Mouse (Mus musculus) intestine, embryonic 14.5 days (tissue): ENCODE measurements around the gene Ldah. TPM values are rescaled to one million over a fixed set of nuclear protein-coding genes. Genes with fewer than 3 reads are reported as not detected.
A peak's percentile ranks its signal among the peaks of the same experiment; 100 is the strongest.

ENCODE experiments used
- ATAC-seq: fragments of 200-750 bp; cut with Nextera tagmentation; replicated peaks from 2 replicates; pipeline ENCODE4 v1.8.0; 2017; ENCODE audit warnings: low read depth, moderate number of reproducible peaks, moderate TSS enrichment, moderate library complexity; ENCODE audit not compliant: low FRiP score, low TSS enrichment
- DNase-seq: peaks from one replicate; pipeline ENCODE4 v3.0.0-alpha.2; 2018; ENCODE audit warnings: low spot score
- H3K27ac ChIP-seq: fragments of 300-500 bp; sonication (generic); 2 replicates; pipeline ENCODE4 v1.5.1; 2014; ENCODE audit warnings: low read depth, mild to moderate bottlenecking, control low read depth
- H3K27me3 ChIP-seq: fragments of 300-500 bp; sonication (generic); replicated peaks from 2 replicates; pipeline ENCODE4 v1.6.1; 2014; ENCODE audit warnings: low read length, control low read depth; ENCODE audit not compliant: control insufficient read depth, insufficient read depth
- H3K36me3 ChIP-seq: fragments of 300-500 bp; sonication (generic); 2 replicates; pipeline ENCODE4 v1.6.1; 2014; ENCODE audit warnings: low read length, control low read depth; ENCODE audit not compliant: control insufficient read depth, insufficient read depth
- H3K4me1 ChIP-seq: fragments of 300-500 bp; sonication (generic); replicated peaks from 2 replicates; pipeline ENCODE4 v1.6.1; 2014; ENCODE audit warnings: low read length, control low read depth, mixed read lengths; ENCODE audit not compliant: control insufficient read depth, insufficient read depth
- H3K4me2 ChIP-seq: fragments of 300-500 bp; sonication (generic); 2 replicates; pipeline ENCODE4 v1.6.1; 2014; ENCODE audit warnings: low read length
- H3K4me3 ChIP-seq: fragments of 300-500 bp; sonication (generic); 2 replicates; pipeline ENCODE4 v1.5.1; 2014; ENCODE audit warnings: low read depth, low read length, control low read depth, mixed read lengths
- H3K9ac ChIP-seq: fragments of 300-500 bp; sonication (generic); 2 replicates; pipeline ENCODE4 v1.6.1; 2014; ENCODE audit warnings: mild to moderate bottlenecking, low read length
- H3K9me3 ChIP-seq: fragments of 300-500 bp; sonication (generic); 2 replicates; pipeline ENCODE4 v1.6.1; 2016; ENCODE audit warnings: low read length, control low read depth; ENCODE audit not compliant: control insufficient read depth
- WGBS: fragments of 180-500 bp; shearing (Covaris S2); extraction: QIAGEN DNeasy Blood & Tissue Kit; methylation state at CpG from one replicate; pipeline ENCODE4 v1.1.7; 2014; 5-methylcytosine and 5-hydroxymethylcytosine counted together
- polyA plus RNA-seq: library from polyadenylated mRNA; unstranded; fragments of >200 nt; fragmentation: Nextera tagmentation; extraction: Ambion mirVana; gene quantifications from 2 replicates; pipeline ENCODE4 v1.2.1, GENCODE M21; 2014

The Ldah gene
- polyA plus RNA-seq, 1 experiment from 2014 or later = 51.2 TPM

- no peak for DNase-seq
- H3K9me3 ChIP-seq = no peaks in the 10 kb centered on the region
- no peak overlapping the region for H3K4me3 ChIP-seq
- no peak overlapping the region for H3K27ac ChIP-seq
- WGBS = 22% methylated on average over 10 of the region's 10 CpGs
- no peaks in the 10 kb centered on the region for H3K36me3 ChIP-seq
- H3K4me2 ChIP-seq = no peak overlapping the region
- no peak overlapping the region for H3K9ac ChIP-seq
- ATAC-seq = no peak
- peaks cover 97% of the 10 kb centered on the region for H3K27me3 ChIP-seq
- peaks cover 2% of the 10 kb centered on the region; the same call in 1 of the 2 replicates for H3K4me1 ChIP-seq
Observed at GRCm38 (mm10) chr12:8300111-8300480, 92.2 kb downstream of the Ldah start.

- peaks cover 97% of the 10 kb centered on the region for H3K27me3 ChIP-seq
- no peaks in the 10 kb centered on the region for H3K9me3 ChIP-seq
- DNase-seq (no peak), ATAC-seq (no peak)
- H3K27ac ChIP-seq = no peak overlapping the region
- no peaks in the 10 kb centered on the region for H3K36me3 ChIP-seq
- H3K4me2 ChIP-seq = no peak overlapping the region
- H3K4me3 ChIP-seq = no peak overlapping the region
- peaks cover 2% of the 10 kb centered on the region; the same call in 1 of the 2 replicates for H3K4me1 ChIP-seq
- 40% methylated on average over 5 of the region's 5 CpGs for WGBS
- H3K9ac ChIP-seq = no peak overlapping the region
Observed at GRCm38 (mm10) chr12:8300521-8300920, 92.6 kb downstream of the Ldah start.

GRCm38 (mm10) chr12:8301011-8301814 is 93.3 kb downstream of the Ldah start:
- WGBS = 3% methylated on average over 43 of the region's 46 CpGs
- Histone ChIP-seq H3K36me3 (no peaks in the 10 kb centered on the region), H3K9me3 (no peaks in the 10 kb centered on the region), H3K9ac (0 out of 2 replicates have a peak overlapping the region, but pooled peaks have one; percentile 25), H3K27me3 (peaks cover 94% of the 10 kb centered on the region), H3K27ac (no peak overlapping the region), H3K4me3 (peak overlapping the region; percentile 35), H3K4me1 (peaks cover 2% of the 10 kb centered on the region; the same call in 1 of the 2 replicates), H3K4me2 (peak overlapping the region; percentile 73)
- ATAC-seq (no peak), DNase-seq (no peak)

GRCm38 (mm10) chr12:8301841-8302431 is 94.0 kb downstream of the Ldah start, which contains the start of gene Gdf7:
Gdf7 (minus strand) TSS chr12:8301954.
- DNase-seq = no peak
- H3K9ac ChIP-seq = 0 out of 2 replicates have a peak within 1 kb of the TSS, but pooled peaks have one; percentile 25

GRCm38 (mm10) chr12:8305258-8305657 is 97.4 kb downstream of the Ldah start:
- no peak overlapping the region for H3K4me2 ChIP-seq
- DNase-seq = no peak
- WGBS = 30% methylated on average over 2 of the region's 2 CpGs

More at GRCm38 (mm10) chr12:8301841-8302431, 94.0 kb downstream of the Ldah start, which contains the start of gene Gdf7:
- peak within 1 kb of the TSS; percentile 35 for H3K4me3 ChIP-seq
- peaks cover 2% of the 10 kb centered on the region; the same call in 1 of the 2 replicates for H3K4me1 ChIP-seq
- peak within 1 kb of the TSS; percentile 73 for H3K4me2 ChIP-seq
- WGBS = under 1% methylated on average over 47 of the region's 53 CpGs
- H3K36me3 ChIP-seq = no peaks in the 10 kb centered on the region
- ATAC-seq = no peak
- H3K9me3 ChIP-seq = no peaks in the 10 kb centered on the region
- H3K27ac ChIP-seq = no peak within 1 kb of the TSS
- peaks cover 87% of the 10 kb centered on the region for H3K27me3 ChIP-seq

GRCm38 (mm10) chr12:8306432-8306831 is 98.5 kb downstream of the Ldah start:
- Histone ChIP-seq H3K36me3 (no peaks in the 10 kb centered on the region), H3K27me3 (peaks cover 50% of the 10 kb centered on the region), H3K4me2 (no peak overlapping the region), H3K4me1 (no peaks in the 10 kb centered on the region), H3K4me3 (no peak overlapping the region), H3K27ac (no peak overlapping the region), H3K9ac (no peak overlapping the region), H3K9me3 (no peaks in the 10 kb centered on the region)
- 4% methylated on average over 5 of the region's 5 CpGs for WGBS
- peak; percentile 78 for DNase-seq
- peak; percentile 23; the same call in 1 of the 2 replicates for ATAC-seq

More at GRCm38 (mm10) chr12:8305258-8305657, 97.4 kb downstream of the Ldah start:
- no peaks in the 10 kb centered on the region for H3K36me3 ChIP-seq
- peaks cover 57% of the 10 kb centered on the region for H3K27me3 ChIP-seq
- ATAC-seq = no peak
- H3K9ac ChIP-seq = no peak overlapping the region
- H3K4me1 ChIP-seq = no peaks in the 10 kb centered on the region
- H3K4me3 ChIP-seq = no peak overlapping the region
- no peaks in the 10 kb centered on the region for H3K9me3 ChIP-seq
- no peak overlapping the region for H3K27ac ChIP-seq

- ATAC-seq (peak; percentile 17; the same call in 1 of the 2 replicates), DNase-seq (no peak)
- no peak overlapping the region for H3K4me3 ChIP-seq
- no peak overlapping the region for H3K4me2 ChIP-seq
- H3K27me3 ChIP-seq = peaks cover 49% of the 10 kb centered on the region
- no peak overlapping the region for H3K27ac ChIP-seq
- H3K9ac ChIP-seq = no peak overlapping the region
- H3K36me3 ChIP-seq = no peaks in the 10 kb centered on the region
- WGBS = 77% methylated on average over 1 of the region's 1 CpGs
- no peaks in the 10 kb centered on the region for H3K9me3 ChIP-seq
- H3K4me1 ChIP-seq = no peaks in the 10 kb centered on the region
Observed at GRCm38 (mm10) chr12:8306910-8307309, 99.0 kb downstream of the Ldah start.

GRCm38 (mm10) chr12:8310992-8311391 is 103.1 kb downstream of the Ldah start:
- H3K27me3 ChIP-seq = peaks cover 12% of the 10 kb centered on the region
- 52% methylated on average over 17 of the region's 17 CpGs for WGBS
- H3K4me2 ChIP-seq = no peak overlapping the region
- H3K36me3 ChIP-seq = no peaks in the 10 kb centered on the region
- H3K9me3 ChIP-seq = no peaks in the 10 kb centered on the region
- H3K9ac ChIP-seq = no peak overlapping the region
- no peak overlapping the region for H3K27ac ChIP-seq
- ATAC-seq (no peak), DNase-seq (no peak)
- no peak overlapping the region for H3K4me3 ChIP-seq
- H3K4me1 ChIP-seq = peaks cover 5% of the 10 kb centered on the region; the same call in 1 of the 2 replicates
